Comparison of ENCODE assay signal across 20 mouse cellular contexts in genomic region chr14:27272835-27273138, GRCm38 (mm10).
DNase-seq lines count a peak whose midpoint lies in the region; ATAC-seq and TF ChIP-seq lines count a peak whose summit lies in the region.
"Had no signal": no experiment of that assay in that cellular context is flagged by ENCODE, and none has a peak within 500 bp of the region (broad histone marks: within the 10 kb centered on the region; RNA-seq: fewer than 3 reads in every experiment).

No protein-coding gene starts in this region.

- no peak for DNase-seq in hindbrain, postnatal 0 days (ENCODE audit: low spot score)
- no peak for DNase-seq in midbrain, embryonic 10.5 days (ENCODE audit: low spot score)
- DNase-seq in ZHBTc4 (ENCODE audit: low read depth, low spot score), result peak; percentile 81
- DNase-seq in layer of hippocampus, postnatal 10 days (ENCODE audit: low spot score in 2 of 2), result no peak
- DNase-seq: adrenal gland, postnatal 10 days; adrenal gland, postnatal 36 days; cerebellum, adult 18-20 months; cerebellum, adult 9-10 months; gastrocnemius, postnatal 10 days; gastrocnemius, postnatal 36 days; heart, adult 2 months; heart, postnatal 14 days; heart, postnatal 4 days had no signal

- no peak overlapping the region for H3K4me2 ChIP-seq in hindbrain, embryonic 12.5 days (replicated peaks)
- H3K4me2 ChIP-seq in hindbrain, postnatal 0 days (ENCODE audit: low read depth, low read length), result no peak overlapping the region
- no peak overlapping the region for H3K4me2 ChIP-seq in midbrain, embryonic 13.5 days (replicated peaks)
- H3K4me2 ChIP-seq: forebrain, embryonic 13.5 days; heart, embryonic 13.5 days had no signal

- peaks cover 17% of the 10 kb centered on the region for H3K4me1 ChIP-seq in hindbrain, embryonic 12.5 days
- H3K4me1 ChIP-seq in hindbrain, postnatal 0 days (ENCODE audit: insufficient read depth, low read length), result peaks cover 18% of the 10 kb centered on the region; the same call in 1 of the 2 replicates
- peaks cover 17% of the 10 kb centered on the region for H3K4me1 ChIP-seq in midbrain, embryonic 13.5 days (replicated peaks)
- peaks cover 32% of the 10 kb centered on the region for H3K4me1 ChIP-seq in midbrain, embryonic 10.5 days
- H3K4me1 ChIP-seq in ES-Bruce4 (ENCODE audit: control insufficient read depth, insufficient read depth, low read length), result peaks cover 10% of the 10 kb centered on the region

- no peak overlapping the region for H3K9ac ChIP-seq in hindbrain, embryonic 12.5 days
- H3K9ac ChIP-seq in hindbrain, postnatal 0 days (replicated peaks; ENCODE audit: low read length), result no peak overlapping the region
- H3K9ac ChIP-seq in midbrain, embryonic 13.5 days (replicated peaks), result no peak overlapping the region
- H3K9ac ChIP-seq in ES-Bruce4 (ENCODE audit: low read depth, poor library complexity, severe bottlenecking), result no peak overlapping the region
- H3K9ac ChIP-seq: forebrain, embryonic 13.5 days; heart, embryonic 13.5 days had no signal

- H3K27ac ChIP-seq in hindbrain, embryonic 12.5 days, result peak overlapping the region; percentile 45; the same call in 1 of the 2 replicates
- no peak overlapping the region for H3K27ac ChIP-seq in hindbrain, postnatal 0 days
- H3K27ac ChIP-seq in midbrain, embryonic 13.5 days, result peak overlapping the region; percentile 51
- no peak overlapping the region for H3K27ac ChIP-seq in midbrain, embryonic 10.5 days (replicated peaks)
- H3K27ac ChIP-seq in ES-Bruce4 (ENCODE audit: insufficient read depth, low read length), result peak overlapping the region; percentile 98
- H3K27ac ChIP-seq: forebrain, embryonic 10.5 days; forebrain, embryonic 13.5 days; heart, adult 2 months; heart, embryonic 10.5 days; heart, embryonic 13.5 days had no signal

- no peak for ATAC-seq in hindbrain, embryonic 12.5 days (ENCODE audit: low FRiP score)
- ATAC-seq in hindbrain, postnatal 0 days, result no peak
- ATAC-seq in midbrain, embryonic 13.5 days, result no peak

- 70% methylated on average over 2 of the region's 2 CpGs for WGBS in hindbrain, embryonic 12.5 days
- 61% methylated on average over 2 of the region's 2 CpGs for WGBS in hindbrain, postnatal 0 days
- WGBS in midbrain, embryonic 13.5 days, result 50% methylated on average over 2 of the region's 2 CpGs
- 63% methylated on average over 2 of the region's 2 CpGs for WGBS in midbrain, embryonic 10.5 days

- TF ChIP-seq POLR2A in ES-Bruce4 (IDR thresholded peaks at IDR 0.05; ENCODE audit: insufficient read depth, low read length), result no peak

- no peaks in the 10 kb centered on the region for H3K27me3 ChIP-seq in hindbrain, embryonic 12.5 days
- H3K27me3 ChIP-seq in hindbrain, postnatal 0 days (ENCODE audit: insufficient read depth, low read length), result no peaks in the 10 kb centered on the region
- H3K27me3 ChIP-seq in midbrain, embryonic 13.5 days, result no peaks in the 10 kb centered on the region
- peaks cover 8% of the 10 kb centered on the region; the same call in 1 of the 2 replicates for H3K27me3 ChIP-seq in midbrain, embryonic 10.5 days (ENCODE audit: low read depth, poor library complexity, severe bottlenecking)
- no peaks in the 10 kb centered on the region for H3K27me3 ChIP-seq in ES-Bruce4 (ENCODE audit: control insufficient read depth, insufficient read depth, low read length, poor library complexity, severe bottlenecking)
- H3K27me3 ChIP-seq: forebrain, embryonic 13.5 days; heart, embryonic 13.5 days had no signal

- no peaks in the 10 kb centered on the region for H3K9me3 ChIP-seq in hindbrain, embryonic 12.5 days (replicated peaks)
- H3K9me3 ChIP-seq in hindbrain, postnatal 0 days (ENCODE audit: low read length), result no peaks in the 10 kb centered on the region
- no peaks in the 10 kb centered on the region for H3K9me3 ChIP-seq in midbrain, embryonic 13.5 days
- no peaks in the 10 kb centered on the region for H3K9me3 ChIP-seq in midbrain, embryonic 10.5 days (replicated peaks)
- peaks cover 11% of the 10 kb centered on the region for H3K9me3 ChIP-seq in ES-Bruce4 (replicated peaks; ENCODE audit: control insufficient read depth, insufficient read depth, low read length, poor library complexity, severe bottlenecking)
- H3K9me3 ChIP-seq: forebrain, embryonic 10.5 days; forebrain, embryonic 13.5 days; heart, embryonic 10.5 days; heart, embryonic 13.5 days had no signal

- TF ChIP-seq CTCF in hindbrain, postnatal 0 days (IDR thresholded peaks at IDR 0.05; ENCODE audit: low read depth), result no peak
- TF ChIP-seq CTCF in ES-Bruce4 (IDR thresholded peaks at IDR 0.05; ENCODE audit: low read depth, low read length), result no peak

- H3K36me3 ChIP-seq in hindbrain, embryonic 12.5 days, result no peaks in the 10 kb centered on the region
- no peaks in the 10 kb centered on the region for H3K36me3 ChIP-seq in hindbrain, postnatal 0 days (ENCODE audit: insufficient read depth, low read length)
- H3K36me3 ChIP-seq in midbrain, embryonic 13.5 days, result no peaks in the 10 kb centered on the region
- H3K36me3 ChIP-seq in midbrain, embryonic 10.5 days, result no peaks in the 10 kb centered on the region
- H3K36me3 ChIP-seq in ES-Bruce4 (ENCODE audit: control insufficient read depth, insufficient read depth, low read length, poor library complexity, severe bottlenecking), result no peaks in the 10 kb centered on the region
- H3K36me3 ChIP-seq: forebrain, embryonic 10.5 days; heart, embryonic 10.5 days; heart, embryonic 13.5 days had no signal

- no peak overlapping the region for H3K4me3 ChIP-seq in hindbrain, embryonic 12.5 days
- H3K4me3 ChIP-seq in hindbrain, postnatal 0 days (ENCODE audit: low read length), result no peak overlapping the region
- no peak overlapping the region for H3K4me3 ChIP-seq in midbrain, embryonic 13.5 days (replicated peaks)
- no peak overlapping the region for H3K4me3 ChIP-seq in midbrain, embryonic 10.5 days
- no peak overlapping the region for H3K4me3 ChIP-seq in ES-Bruce4 (ENCODE audit: low read depth, low read length)
- H3K4me3 ChIP-seq: forebrain, embryonic 10.5 days; forebrain, embryonic 13.5 days; heart, adult 2 months; heart, embryonic 10.5 days; heart, embryonic 13.5 days had no signal

- no peak for TF ChIP-seq EP300 in ES-Bruce4 (IDR thresholded peaks at IDR 0.05; ENCODE audit: insufficient read depth, low read depth, low read length)

Comparison
In these comparisons a context has a peak if more than half of its experiments do, and no peak if none do; other contexts are left out.
1. H3K27ac ChIP-seq: peak in hindbrain, embryonic 12.5 days (single experiment), midbrain, embryonic 13.5 days (single experiment) and ES-Bruce4 (single experiment); none in hindbrain, postnatal 0 days (single experiment) and midbrain, embryonic 10.5 days (single experiment).